Mouse (Mus musculus) spleen, adult 2 months (tissue): ENCODE data around the gene Dixdc1. TPM values are rescaled to one million over a fixed set of nuclear protein-coding genes. Genes with fewer than 3 reads are reported as not detected.

ENCODE experiments used
- DNase-seq, 2 experiments: peaks; one replicate each; pipeline versions ENCODE4 v3.0.0 to v3.0.0-alpha.2; 2012 to 2021; ENCODE audit warnings: low spot score in 2 of 2, low read depth in 1 of 2
- H3K27ac ChIP-seq: fragments of 200-500 bp; 2 replicates; pipeline ENCODE4 v1.5.1; 2012; ENCODE audit warnings: low read length, inconsistent platforms; ENCODE audit not compliant: insufficient read depth
- H3K27me3 ChIP-seq: fragments of 200-500 bp; 2 replicates; pipeline ENCODE4 v1.6.1; 2012; ENCODE audit warnings: mild to moderate bottlenecking, moderate library complexity, low read length, inconsistent platforms; ENCODE audit not compliant: control insufficient read depth, insufficient read depth
- H3K36me3 ChIP-seq: fragments of 200-500 bp; 2 replicates; pipeline ENCODE4 v1.6.1; 2012; ENCODE audit warnings: mild to moderate bottlenecking, low read length, inconsistent platforms; ENCODE audit not compliant: control insufficient read depth, insufficient read depth
- H3K4me1 ChIP-seq: fragments of 200-500 bp; 2 replicates; pipeline ENCODE4 v1.6.1; 2011; ENCODE audit warnings: inconsistent platforms; ENCODE audit not compliant: control insufficient read depth, insufficient read depth, insufficient read length
- H3K4me3 ChIP-seq: fragments of 200-500 bp; 2 replicates; pipeline ENCODE4 v1.5.1; 2011; ENCODE audit warnings: mild to moderate bottlenecking, inconsistent platforms; ENCODE audit not compliant: insufficient read depth, insufficient read length; ENCODE audit errors: extremely low read depth
- CTCF ChIP-seq: fragments of 200-500 bp; IDR thresholded peaks from 2 replicates; pipeline ENCODE4 v1.5.1; 2011; ENCODE audit warnings: mild to moderate bottlenecking, inconsistent platforms; ENCODE audit not compliant: insufficient read depth, insufficient read length, insufficient replicate concordance; ENCODE audit errors: extremely low read depth
- POLR2A ChIP-seq: fragments of 200-500 bp; IDR thresholded peaks from 2 replicates; pipeline ENCODE4 v1.6.1; 2011; ENCODE audit warnings: low read depth, low read length, inconsistent platforms
- WGBS: fragments of 180-500 bp; shearing (Covaris S2); methylation state at CpG from one replicate; pipeline ENCODE4 v1.1.7; 2018; 5-methylcytosine and 5-hydroxymethylcytosine counted together
- polyA plus RNA-seq: library from polyadenylated mRNA; depleted of rRNA; stranded (reverse); fragments of >200 nt; gene quantifications from 2 replicates; pipeline ENCODE4 v1.2.3, GENCODE M21; 2012

Dixdc1 gene
- polyA plus RNA-seq, 1 experiment = 0.35 TPM

- Histone ChIP-seq H3K4me1 (peaks cover 8% of the 10 kb centered on the region), H3K4me3 (peak overlapping the region; percentile 42), H3K27ac (no peak overlapping the region), H3K36me3 (no peaks in the 10 kb centered on the region), H3K27me3 (peaks cover 4% of the 10 kb centered on the region; the same call in 1 of the 2 replicates)
- DNase-seq = peak in 1 of 2 experiments; percentile 8
- no peak for TF ChIP-seq CTCF
- no peak for TF ChIP-seq POLR2A
- 2% methylated on average over 42 of the region's 45 CpGs for WGBS
These were observed 11.2 kb downstream of the Dixdc1 start for GRCm38 (mm10) chr9:50727925-50728651.

DNA sequence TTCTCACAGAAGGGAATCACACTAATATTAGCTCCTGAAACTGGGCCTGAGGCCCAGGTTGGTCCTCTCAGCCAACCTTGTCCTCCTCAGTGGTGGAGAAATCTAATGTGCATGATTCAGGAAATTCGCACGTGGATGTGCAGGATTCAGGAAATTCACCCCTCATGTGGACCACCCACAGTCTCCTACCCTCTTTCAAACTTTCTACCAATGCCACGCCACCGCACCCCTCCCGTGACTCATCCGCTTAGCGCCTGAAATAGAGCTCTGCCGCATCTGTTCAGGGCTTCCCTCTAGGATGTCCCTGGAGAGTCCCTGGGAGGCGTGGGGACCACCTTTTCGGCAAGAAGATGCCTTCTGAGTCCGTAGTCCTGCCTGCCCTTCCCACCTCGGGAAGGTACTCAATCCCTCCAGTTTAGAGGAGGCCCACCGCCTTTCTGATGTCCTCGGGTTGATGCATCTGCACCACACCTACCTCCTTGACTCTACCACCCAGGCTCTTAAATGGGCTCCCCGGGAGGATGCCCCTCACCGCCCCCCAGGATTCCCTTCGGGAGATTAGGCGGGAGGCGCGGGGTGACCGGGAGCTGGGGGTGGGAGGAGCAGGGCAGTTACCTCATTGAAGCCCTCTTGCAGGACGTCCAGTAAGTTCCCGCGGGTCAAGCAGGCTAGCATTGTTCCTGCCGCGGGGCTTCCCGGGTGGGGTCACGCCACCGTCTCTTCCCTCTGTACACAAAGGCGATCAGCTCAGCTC lies 12.0 kb downstream of the Dixdc1 start:
- WGBS = 25% methylated on average over 30 of the region's 30 CpGs
- Histone ChIP-seq H3K27me3 (peaks cover 4% of the 10 kb centered on the region; the same call in 1 of the 2 replicates), H3K27ac (no peak overlapping the region)

DNA sequence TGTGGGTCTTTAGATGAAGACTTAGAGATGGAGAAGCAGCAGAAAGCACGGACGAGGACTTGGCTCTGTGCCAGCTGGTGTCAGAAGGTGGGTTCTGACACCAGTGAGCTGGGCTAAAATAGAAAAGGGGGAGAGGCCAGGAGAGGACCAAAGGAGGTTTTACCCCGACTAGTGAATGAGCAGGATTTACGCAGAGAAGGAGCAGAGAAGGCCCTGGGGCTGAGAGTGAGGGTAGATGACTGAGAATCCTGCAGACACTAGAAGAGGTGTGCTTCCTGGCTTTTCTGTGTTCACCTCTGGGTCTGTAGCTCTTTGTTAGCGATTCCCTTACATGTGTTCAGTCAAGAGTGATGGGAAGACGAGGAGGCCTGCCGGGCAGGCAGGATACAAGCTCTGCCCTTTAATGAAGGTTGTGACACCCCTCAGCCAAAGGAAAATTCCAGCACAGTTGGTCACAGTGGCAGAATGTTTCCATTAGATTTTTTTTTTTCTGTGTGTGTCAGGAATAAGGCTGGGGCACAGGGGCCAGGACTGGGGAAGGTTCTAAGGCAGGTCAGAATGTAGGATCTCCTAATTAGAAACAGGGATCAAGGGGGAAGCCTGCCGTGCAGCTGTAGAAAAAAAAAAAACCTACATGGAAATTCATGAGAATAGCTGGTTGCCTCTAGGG lies 13.3 kb downstream of the Dixdc1 start:
- no peak overlapping the region for H3K27ac ChIP-seq
- TF ChIP-seq POLR2A = no peak
- no peak for TF ChIP-seq CTCF
- H3K27me3 ChIP-seq = peaks cover 4% of the 10 kb centered on the region; the same call in 1 of the 2 replicates
- no peaks in the 10 kb centered on the region for H3K36me3 ChIP-seq
- no peak for DNase-seq
- H3K4me1 ChIP-seq = peaks cover 8% of the 10 kb centered on the region
- WGBS = 78% methylated on average over 8 of the region's 8 CpGs
- H3K4me3 ChIP-seq = no peak overlapping the region

More for the DNA sequence above, 12.0 kb downstream of the Dixdc1 start:
- peaks cover 8% of the 10 kb centered on the region for H3K4me1 ChIP-seq
- H3K4me3 ChIP-seq = peak overlapping the region; percentile 42; the same call in 1 of the 2 replicates
- H3K36me3 ChIP-seq = no peaks in the 10 kb centered on the region
- no peak for DNase-seq
- TF ChIP-seq CTCF = no peak
- no peak for TF ChIP-seq POLR2A

- Histone ChIP-seq H3K4me1 (peaks cover 8% of the 10 kb centered on the region), H3K27me3 (peaks cover 4% of the 10 kb centered on the region; the same call in 1 of the 2 replicates), H3K36me3 (no peaks in the 10 kb centered on the region), H3K4me3 (no peak overlapping the region), H3K27ac (no peak overlapping the region)
- no peak for TF ChIP-seq CTCF
- TF ChIP-seq POLR2A = no peak
- no peak for DNase-seq
- WGBS = 48% methylated on average over 3 of the region's 3 CpGs
These were observed 14.5 kb downstream of the Dixdc1 start for GRCm38 (mm10) chr9:50724661-50725330.

DNA sequence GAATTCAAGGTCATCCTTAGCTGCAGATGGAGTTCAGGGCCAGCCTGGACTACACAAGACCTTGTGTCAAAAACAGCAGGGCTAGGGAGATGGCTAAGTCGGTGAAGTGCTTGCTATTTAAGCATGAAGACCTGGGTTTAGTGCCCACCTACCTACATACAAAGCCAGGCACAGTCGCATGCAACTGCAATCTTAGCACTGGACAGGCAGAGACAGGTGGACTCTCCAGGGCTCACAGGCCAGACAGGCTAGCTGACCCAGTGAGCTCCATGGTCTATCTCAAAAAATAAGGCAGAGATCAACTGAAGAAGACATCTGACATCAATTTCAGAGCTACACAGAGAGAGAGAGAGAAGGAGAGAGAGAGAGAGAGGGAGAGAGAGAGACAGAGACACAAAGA lies 15.2 kb downstream of the Dixdc1 start:
- WGBS = 80% methylated on average over 2 of the region's 2 CpGs
- H3K4me1 ChIP-seq = peaks cover 8% of the 10 kb centered on the region
- H3K36me3 ChIP-seq = no peaks in the 10 kb centered on the region
- H3K27me3 ChIP-seq = peaks cover 4% of the 10 kb centered on the region; the same call in 1 of the 2 replicates
- no peak overlapping the region for H3K27ac ChIP-seq
- TF ChIP-seq POLR2A = no peak
- no peak for TF ChIP-seq CTCF
- no peak for DNase-seq
- H3K4me3 ChIP-seq = no peak overlapping the region

DNA sequence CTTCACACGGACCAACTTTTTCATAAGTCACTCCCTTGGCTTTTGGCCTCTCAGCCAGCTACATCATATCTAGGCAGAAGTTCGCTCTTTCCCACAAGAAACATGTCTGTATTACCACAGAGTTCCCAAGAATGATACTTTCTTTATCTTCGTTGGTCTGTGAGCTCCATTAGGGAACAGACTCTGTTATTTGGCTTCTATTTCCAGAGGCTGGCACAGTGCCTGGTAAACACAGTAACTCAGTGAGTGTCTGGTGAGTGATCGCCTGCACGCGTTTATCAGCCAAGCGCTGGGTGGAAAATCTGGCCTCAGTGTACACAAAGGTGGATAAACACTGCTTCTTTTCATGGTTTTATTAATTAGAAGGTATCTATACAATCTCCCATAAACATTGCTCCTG lies 15.9 kb downstream of the Dixdc1 start:
- Histone ChIP-seq H3K27me3 (peaks cover 3% of the 10 kb centered on the region; the same call in 1 of the 2 replicates), H3K27ac (no peak overlapping the region), H3K36me3 (no peaks in the 10 kb centered on the region), H3K4me1 (peaks cover 8% of the 10 kb centered on the region), H3K4me3 (no peak overlapping the region)
- no peak for DNase-seq
- TF ChIP-seq CTCF (no peak), POLR2A (no peak)
- 70% methylated on average over 7 of the region's 7 CpGs for WGBS
